Mouse (Mus musculus) intestine, embryonic 16.5 days (tissue): ENCODE results near the gene Coro1b. TPM values are rescaled to one million over a fixed set of nuclear protein-coding genes. Genes with fewer than 3 reads are reported as not detected.

Experiments
- ATAC-seq: fragments of 200-750 bp; cut with Nextera tagmentation; 2 replicates; pipeline ENCODE4 v1.8.0; 2017; ENCODE audit warnings: moderate TSS enrichment, moderate library complexity
- H3K27ac ChIP-seq: fragments of 300-500 bp; sonication (generic); 2 replicates; pipeline ENCODE4 v1.5.1; 2014; ENCODE audit warnings: mild to moderate bottlenecking, low read length
- H3K27me3 ChIP-seq: fragments of 300-500 bp; sonication (generic); replicated peaks from 2 replicates; pipeline ENCODE4 v1.6.1; 2014; ENCODE audit warnings: low read length, control low read depth, mixed read lengths; ENCODE audit not compliant: control insufficient read depth, insufficient read depth
- H3K36me3 ChIP-seq: fragments of 300-500 bp; sonication (generic); 2 replicates; pipeline ENCODE4 v1.6.1; 2014; ENCODE audit warnings: low read length, control low read depth; ENCODE audit not compliant: control insufficient read depth, insufficient read depth
- H3K4me1 ChIP-seq: fragments of 300-500 bp; sonication (generic); 2 replicates; pipeline ENCODE4 v1.6.1; 2014; ENCODE audit warnings: low read length, control low read depth, mixed read lengths; ENCODE audit not compliant: control insufficient read depth, insufficient read depth
- H3K4me2 ChIP-seq: fragments of 300-500 bp; sonication (generic); 2 replicates; pipeline ENCODE4 v1.6.1; 2014; ENCODE audit warnings: low read depth, low read length, control low read depth
- H3K4me3 ChIP-seq: fragments of 300-500 bp; sonication (generic); 2 replicates; pipeline ENCODE4 v1.5.1; 2014; ENCODE audit warnings: mild to moderate bottlenecking, low read length
- H3K9ac ChIP-seq: fragments of 300-500 bp; sonication (generic); 2 replicates; pipeline ENCODE4 v1.6.1; 2014; ENCODE audit warnings: low read depth, low read length
- H3K9me3 ChIP-seq: fragments of 300-500 bp; sonication (generic); 2 replicates; pipeline ENCODE4 v1.6.1; 2016; ENCODE audit warnings: low read length, control low read depth; ENCODE audit not compliant: control insufficient read depth
- WGBS: fragments of 180-500 bp; shearing (Covaris S2); extraction: QIAGEN DNeasy Blood & Tissue Kit; methylation state at CpG from one replicate; pipeline ENCODE4 v1.1.7; 2014; 5-methylcytosine and 5-hydroxymethylcytosine counted together
- polyA plus RNA-seq: library from polyadenylated mRNA; unstranded; fragments of >200 nt; fragmentation: Nextera tagmentation; extraction: Ambion mirVana; gene quantifications from 2 replicates; pipeline ENCODE4 v1.2.1, GENCODE M21; 2015

The Coro1b gene
- polyA plus RNA-seq, 1 experiment from 2014 or later = 264 TPM

- no peak overlapping the region for H3K9ac ChIP-seq
- H3K27ac ChIP-seq = no peak overlapping the region
- H3K4me1 ChIP-seq = peaks cover 22% of the 10 kb centered on the region
- no peaks in the 10 kb centered on the region for H3K27me3 ChIP-seq
- no peak overlapping the region for H3K4me3 ChIP-seq
- peaks cover 11% of the 10 kb centered on the region for H3K36me3 ChIP-seq
- ATAC-seq = no peak
- 67% methylated on average over 12 of the region's 12 CpGs for WGBS
- no peak overlapping the region for H3K4me2 ChIP-seq
- H3K9me3 ChIP-seq = no peaks in the 10 kb centered on the region
Observed at GRCm38 (mm10) chr19:4146366-4147021, 1.9 kb upstream of the Coro1b start.

GRCm38 (mm10) chr19:4147022-4147405 is 1.4 kb upstream of the Coro1b start:
- H3K4me3 ChIP-seq = no peak overlapping the region
- no peaks in the 10 kb centered on the region for H3K9me3 ChIP-seq
- H3K36me3 ChIP-seq = peaks cover 14% of the 10 kb centered on the region
- WGBS = 66% methylated on average over 3 of the region's 3 CpGs
- peaks cover 22% of the 10 kb centered on the region for H3K4me1 ChIP-seq
- H3K27me3 ChIP-seq = no peaks in the 10 kb centered on the region
- H3K27ac ChIP-seq = no peak overlapping the region
- no peak overlapping the region for H3K9ac ChIP-seq
- no peak for ATAC-seq
- H3K4me2 ChIP-seq = no peak overlapping the region

GRCm38 (mm10) chr19:4147782-4148490 is 483 bp upstream of the Coro1b start:
- H3K4me3 ChIP-seq = peak overlapping the region; percentile 82
- H3K4me1 ChIP-seq = peaks cover 22% of the 10 kb centered on the region
- H3K36me3 ChIP-seq = peaks cover 14% of the 10 kb centered on the region
- WGBS = 40% methylated on average over 9 of the region's 9 CpGs
- no peak overlapping the region for H3K27ac ChIP-seq
- H3K4me2 ChIP-seq = peak overlapping the region; percentile 32; the same call in 1 of the 2 replicates
- no peak; the same call in 1 of the 2 replicates for ATAC-seq
- no peaks in the 10 kb centered on the region for H3K9me3 ChIP-seq
- H3K9ac ChIP-seq = peak overlapping the region; percentile 95; the same call in 1 of the 2 replicates
- no peaks in the 10 kb centered on the region for H3K27me3 ChIP-seq

GRCm38 (mm10) chr19:4148819-4149218 is 400 bp downstream of the Coro1b start:
- Histone ChIP-seq H3K27me3 (no peaks in the 10 kb centered on the region), H3K4me3 (peak overlapping the region; percentile 82), H3K27ac (peak overlapping the region; percentile 74), H3K4me2 (peak overlapping the region; percentile 84), H3K36me3 (peaks cover 18% of the 10 kb centered on the region), H3K4me1 (peaks cover 22% of the 10 kb centered on the region), H3K9me3 (no peaks in the 10 kb centered on the region), H3K9ac (peak overlapping the region; percentile 95)
- peak; percentile 38 for ATAC-seq
- WGBS = 2% methylated on average over 7 of the region's 8 CpGs

GRCm38 (mm10) chr19:4149283-4149682 is 864 bp downstream of the Coro1b start:
- 79% methylated on average over 11 of the region's 11 CpGs for WGBS
- no peak for ATAC-seq
- Histone ChIP-seq H3K27ac (peak overlapping the region; percentile 74), H3K36me3 (peaks cover 18% of the 10 kb centered on the region), H3K9me3 (no peaks in the 10 kb centered on the region), H3K4me3 (peak overlapping the region; percentile 82), H3K9ac (peak overlapping the region; percentile 95), H3K4me1 (peaks cover 22% of the 10 kb centered on the region), H3K4me2 (peak overlapping the region; percentile 84), H3K27me3 (no peaks in the 10 kb centered on the region)

GRCm38 (mm10) chr19:4149764-4150461 is 1.5 kb downstream of the Coro1b start:
- Histone ChIP-seq H3K4me2 (peak overlapping the region; percentile 84), H3K4me1 (peaks cover 22% of the 10 kb centered on the region), H3K9me3 (no peaks in the 10 kb centered on the region), H3K27ac (no peak overlapping the region), H3K9ac (peak overlapping the region; percentile 95), H3K4me3 (peak overlapping the region; percentile 82; the same call in 1 of the 2 replicates), H3K36me3 (peaks cover 18% of the 10 kb centered on the region), H3K27me3 (no peaks in the 10 kb centered on the region)
- no peak for ATAC-seq
- WGBS = 92% methylated on average over 17 of the region's 17 CpGs

GRCm38 (mm10) chr19:4150567-4151487 is 2.4 kb downstream of the Coro1b start:
- Histone ChIP-seq H3K9ac (0 out of 2 replicates have a peak overlapping the region, but pooled peaks have one; percentile 21), H3K4me1 (peaks cover 22% of the 10 kb centered on the region), H3K27ac (no peak overlapping the region), H3K4me2 (no peak overlapping the region), H3K27me3 (no peaks in the 10 kb centered on the region), H3K4me3 (no peak overlapping the region), H3K9me3 (no peaks in the 10 kb centered on the region), H3K36me3 (peaks cover 20% of the 10 kb centered on the region)
- ATAC-seq = no peak
- WGBS = 89% methylated on average over 22 of the region's 22 CpGs

- H3K36me3 ChIP-seq = peaks cover 22% of the 10 kb centered on the region
- no peak for ATAC-seq
Observed at GRCm38 (mm10) chr19:4151488-4151860, 3.1 kb downstream of the Coro1b start.

More at GRCm38 (mm10) chr19:4151488-4151860, 3.1 kb downstream of the Coro1b start:
- Histone ChIP-seq H3K4me1 (peaks cover 22% of the 10 kb centered on the region), H3K27me3 (no peaks in the 10 kb centered on the region), H3K4me3 (no peak overlapping the region), H3K4me2 (no peak overlapping the region), H3K9me3 (no peaks in the 10 kb centered on the region), H3K9ac (no peak overlapping the region), H3K27ac (no peak overlapping the region)
- 75% methylated on average over 5 of the region's 5 CpGs for WGBS
